Mouse (Mus musculus): ENCODE results near the gene Baiap2.

The Baiap2 gene

DNA sequence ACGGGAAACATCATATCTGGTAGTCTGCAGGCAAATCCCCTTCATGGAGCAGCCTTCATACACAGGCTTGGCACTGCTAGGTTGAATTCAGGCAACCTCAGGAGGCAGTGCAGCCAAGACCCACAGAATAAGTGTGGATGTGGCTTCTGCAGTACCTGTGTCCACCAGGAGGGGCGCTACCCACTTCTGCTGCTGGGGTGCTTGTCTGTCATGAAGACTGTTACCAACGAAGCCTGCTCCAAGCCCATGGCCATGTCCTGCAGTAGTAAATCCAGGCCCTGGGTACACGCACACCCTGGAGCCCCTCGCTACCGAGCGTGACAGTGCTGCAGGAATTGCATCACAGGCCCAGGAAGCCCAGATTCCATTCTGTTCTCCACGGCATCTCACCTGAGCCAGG, 22.7 kb upstream of the Baiap2 start:
- peak; percentile 81 for DNase-seq (ENCODE audit: low read depth, low spot score)

DNA sequence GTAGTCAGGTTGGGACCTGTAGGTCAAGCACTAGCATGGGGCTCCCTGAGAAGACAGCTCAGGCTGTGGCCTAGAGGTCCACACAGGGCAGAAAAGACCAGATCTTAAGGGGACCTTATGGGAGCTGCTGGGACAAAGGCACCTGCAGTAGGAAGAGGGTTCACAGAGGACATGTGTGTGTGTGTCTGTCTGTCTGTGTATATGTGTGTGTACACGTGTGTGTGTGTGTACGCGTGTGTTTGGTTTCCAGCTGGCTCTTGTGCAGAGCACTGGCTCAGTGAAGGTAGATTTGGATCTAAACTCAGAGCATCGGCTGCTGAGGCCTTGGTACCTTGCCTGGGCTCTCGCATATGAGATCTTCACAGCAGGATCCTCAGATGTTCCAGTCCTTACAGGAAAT, 21.9 kb upstream of the Baiap2 start:
- DNase-seq (ENCODE audit: low read depth, low spot score) = no peak

DNA sequence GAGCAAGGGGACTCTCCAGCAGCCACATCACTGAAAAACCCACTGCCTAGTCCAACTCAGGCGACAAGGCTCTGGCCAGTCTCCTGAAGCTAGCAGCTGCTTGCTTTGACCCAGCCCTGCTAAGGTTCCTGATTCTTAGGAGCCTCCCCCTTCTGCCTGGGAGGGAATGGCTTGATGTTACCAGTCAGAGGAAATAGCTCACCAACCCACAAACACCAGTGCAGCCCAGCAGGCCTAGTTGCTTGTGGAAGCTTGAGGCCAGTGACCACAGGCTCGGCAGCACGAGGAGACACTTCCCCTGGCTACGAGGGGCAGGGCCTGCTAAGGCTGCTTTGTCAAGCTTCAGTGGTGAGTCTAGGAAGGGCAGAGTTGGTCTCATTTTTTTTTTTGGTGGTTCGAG, 17.4 kb upstream of the Baiap2 start:
- DNase-seq (ENCODE audit: low read depth, low spot score) = no peak

DNA sequence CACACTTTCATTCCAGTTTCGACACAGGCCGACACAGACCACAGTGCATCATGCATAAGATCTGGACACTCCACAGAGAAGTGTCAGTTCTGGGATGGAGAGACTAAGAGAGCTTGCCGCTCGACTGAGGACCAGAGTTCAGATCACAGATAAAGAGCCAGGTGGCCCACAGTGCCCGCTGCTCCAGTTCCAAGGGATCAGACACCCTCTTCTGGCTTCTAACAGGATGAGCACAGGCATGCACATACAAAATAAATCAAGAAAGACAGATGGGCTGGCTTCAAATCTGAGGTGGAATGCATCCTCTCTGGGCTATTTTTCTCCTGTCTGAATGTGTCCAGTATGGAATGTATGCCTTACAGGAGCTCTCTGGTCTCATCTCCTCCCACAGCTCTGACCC, 15.8 kb upstream of the Baiap2 start:
- DNase-seq (ENCODE audit: low read depth, low spot score) = no peak

DNA sequence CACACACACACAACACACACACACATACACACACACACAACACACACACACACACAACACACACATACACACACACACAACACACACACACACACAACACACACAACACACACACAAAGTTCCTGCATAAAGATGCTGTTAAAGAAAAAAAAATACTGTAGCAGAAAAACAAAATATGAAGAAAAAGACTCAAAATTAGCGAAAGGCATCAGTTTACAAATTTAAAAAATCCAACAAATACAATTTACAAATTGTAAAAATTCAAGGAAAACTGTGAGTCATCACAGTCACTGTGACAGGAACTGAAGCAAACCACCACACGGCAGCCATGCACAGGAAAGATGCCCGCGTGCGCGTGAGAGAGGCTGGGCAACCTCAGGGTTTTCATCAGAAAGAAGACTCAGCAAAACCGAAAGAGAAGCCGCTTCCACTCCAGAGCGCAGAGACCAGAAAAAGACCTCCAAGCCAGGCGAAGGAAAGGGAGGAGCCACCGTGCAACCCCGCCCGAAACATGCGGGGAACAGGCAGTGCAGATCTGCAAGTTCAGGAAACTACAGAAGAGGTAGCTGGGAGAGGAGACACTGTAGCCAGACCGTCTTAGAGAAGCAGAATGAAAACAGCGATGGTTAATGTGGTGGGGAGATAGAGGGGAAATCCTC, 14.4 kb upstream of the Baiap2 start:
- peak; percentile 77 for DNase-seq (ENCODE audit: low read depth, low spot score)

DNA sequence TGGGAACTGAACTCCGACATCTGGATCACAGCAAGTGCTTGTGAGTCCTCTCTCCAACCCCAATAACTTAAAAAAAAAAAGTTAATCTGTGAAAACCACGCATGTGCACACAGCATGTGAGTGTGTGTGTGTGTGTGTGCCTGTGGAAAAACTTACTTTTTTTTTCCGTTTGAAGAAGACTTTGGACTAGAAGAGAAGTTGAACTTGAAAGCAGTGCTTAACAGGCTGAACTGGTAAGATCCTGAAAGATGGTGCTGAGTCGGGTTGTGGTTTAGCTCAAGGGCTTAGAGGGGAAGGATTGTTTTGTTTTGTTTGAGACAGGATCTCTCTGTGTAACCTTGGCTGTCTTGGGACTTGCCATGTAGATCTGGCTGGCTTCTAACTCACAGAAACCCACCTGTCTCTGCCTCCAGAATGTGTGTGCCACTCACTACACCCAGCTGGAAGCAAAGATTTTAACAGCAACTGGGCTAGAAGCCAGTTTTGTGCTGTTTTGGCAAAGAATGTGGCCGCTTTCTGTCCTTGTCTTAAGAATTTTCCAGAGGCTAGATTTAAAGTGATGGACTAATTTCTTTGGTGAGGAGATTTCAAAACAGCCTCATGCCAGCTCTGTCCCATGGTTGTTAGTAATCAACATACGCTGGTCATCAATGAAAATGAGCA, 12.8 kb upstream of the Baiap2 start:
- no peak for DNase-seq (ENCODE audit: low read depth, low spot score)

DNA sequence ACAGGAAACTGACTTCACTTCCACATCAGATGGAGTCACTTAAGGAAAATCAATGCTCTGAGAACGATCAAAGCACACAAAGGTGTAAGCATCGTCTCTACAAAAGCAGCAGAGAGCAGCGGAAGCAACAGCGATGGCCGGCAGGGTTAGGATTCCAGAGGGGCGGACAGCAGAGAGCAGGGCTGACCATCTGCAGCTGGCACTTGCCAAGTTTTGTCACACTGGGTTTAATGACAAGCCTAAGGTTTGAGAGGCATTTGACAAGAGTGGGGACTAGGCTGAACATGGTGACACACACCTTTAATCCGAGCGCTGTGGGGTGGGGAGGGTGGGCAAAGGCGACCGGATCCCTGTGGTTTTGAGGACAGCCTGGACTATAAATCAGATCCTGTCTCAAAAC, 10.8 kb upstream of the Baiap2 start:
- DNase-seq (ENCODE audit: low read depth, low spot score) = no peak

DNA sequence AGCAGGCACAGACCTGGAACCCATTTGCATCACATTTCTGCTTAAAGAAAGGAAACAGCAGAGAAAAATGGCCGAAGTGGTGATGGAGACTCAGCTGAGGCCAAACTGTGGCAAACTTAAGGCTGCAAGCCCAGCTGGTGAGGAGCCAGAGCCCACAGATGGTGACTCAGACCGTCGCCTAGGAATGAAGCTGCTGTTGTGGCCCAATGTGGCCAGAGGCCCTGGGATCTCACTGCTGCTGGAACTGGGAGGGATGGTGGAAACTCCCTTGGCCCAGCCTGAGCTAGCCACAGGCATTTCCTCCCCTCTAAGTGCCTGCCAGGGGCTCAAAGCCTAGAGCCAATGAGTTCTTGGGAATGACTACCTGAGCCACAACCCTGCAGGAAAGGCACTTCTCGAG, 9.4 kb upstream of the Baiap2 start:
- DNase-seq (ENCODE audit: low read depth, low spot score) = no peak

DNA sequence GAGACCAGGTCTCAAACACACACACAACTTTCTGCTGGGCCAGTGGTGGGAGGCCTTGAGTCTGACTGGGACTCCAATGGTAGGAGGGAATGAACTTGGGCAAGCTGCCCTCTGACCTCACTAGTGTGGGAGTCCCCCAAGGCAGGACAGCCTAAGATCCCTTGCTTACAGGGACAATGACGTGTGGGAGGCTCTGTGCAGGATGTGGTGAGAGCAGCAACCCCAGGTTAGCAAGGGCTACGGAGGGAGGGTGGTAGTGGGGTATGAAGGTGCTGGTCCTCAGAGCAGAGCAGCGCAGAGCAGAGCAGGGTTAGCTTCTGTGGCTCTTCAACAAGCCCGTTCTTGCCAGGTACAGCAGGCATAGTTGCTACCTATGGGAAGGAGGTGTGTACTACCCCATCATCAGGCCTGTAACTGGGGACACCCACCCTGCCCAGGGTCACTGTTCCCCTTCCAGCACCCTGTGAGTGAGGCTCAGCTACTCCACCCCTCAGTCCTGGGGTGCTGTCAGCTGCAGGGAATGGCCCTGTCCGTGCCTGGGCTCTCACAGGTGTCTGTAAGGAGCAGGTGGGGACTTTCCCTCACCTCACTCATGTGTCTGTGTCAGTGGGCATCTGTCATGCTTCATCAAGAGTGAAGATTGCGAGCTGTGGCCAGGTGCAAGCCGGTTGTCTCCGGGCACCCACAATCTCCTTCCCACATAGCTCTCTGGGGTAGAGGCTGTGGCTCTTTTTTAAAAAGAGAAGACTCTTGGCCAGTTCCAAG, 8.6 kb upstream of the Baiap2 start:
- no peak for DNase-seq (ENCODE audit: low read depth, low spot score)

DNA sequence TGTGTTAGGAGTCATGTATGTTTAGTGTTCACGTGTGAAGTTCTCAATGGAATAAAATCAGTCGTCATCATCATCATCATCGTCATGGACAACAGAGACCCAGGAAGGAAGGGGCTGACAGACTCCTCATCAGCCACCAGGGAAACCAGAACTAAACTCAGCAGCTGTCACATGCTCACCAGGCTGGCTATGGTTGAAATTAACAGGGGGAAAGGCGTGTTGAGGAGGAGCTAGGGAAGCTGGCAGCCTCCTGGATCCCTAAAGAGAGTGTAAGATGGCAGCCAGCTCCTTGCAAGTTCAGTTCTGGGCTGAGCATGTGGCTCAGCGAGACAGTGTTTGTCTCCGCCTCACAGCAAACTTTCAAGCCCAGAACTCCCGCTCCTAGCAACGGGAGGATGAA, 7.8 kb upstream of the Baiap2 start:
- DNase-seq (ENCODE audit: low read depth, low spot score) = no peak

DNA sequence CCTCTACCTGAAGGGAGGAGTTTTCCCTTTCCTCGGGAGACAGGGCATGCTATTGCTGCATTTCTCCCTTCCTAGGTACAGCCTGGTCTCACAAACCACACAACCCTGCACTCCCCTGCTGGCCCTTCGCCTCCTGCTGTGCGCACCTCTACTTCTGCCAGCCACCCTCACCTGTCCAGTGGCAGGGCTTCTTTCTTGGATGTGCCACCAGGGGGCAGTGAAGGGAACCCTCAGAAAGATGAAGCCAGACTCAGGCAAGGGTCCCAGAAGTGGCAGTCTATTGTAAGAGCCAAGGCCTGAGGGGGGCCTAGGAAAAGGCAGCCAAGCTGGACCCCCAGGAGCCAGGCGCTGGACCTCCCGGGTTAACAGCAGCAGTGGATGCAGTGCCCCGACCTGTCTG, 7.1 kb upstream of the Baiap2 start:
- DNase-seq (ENCODE audit: low read depth, low spot score) = peak; percentile 76

DNA sequence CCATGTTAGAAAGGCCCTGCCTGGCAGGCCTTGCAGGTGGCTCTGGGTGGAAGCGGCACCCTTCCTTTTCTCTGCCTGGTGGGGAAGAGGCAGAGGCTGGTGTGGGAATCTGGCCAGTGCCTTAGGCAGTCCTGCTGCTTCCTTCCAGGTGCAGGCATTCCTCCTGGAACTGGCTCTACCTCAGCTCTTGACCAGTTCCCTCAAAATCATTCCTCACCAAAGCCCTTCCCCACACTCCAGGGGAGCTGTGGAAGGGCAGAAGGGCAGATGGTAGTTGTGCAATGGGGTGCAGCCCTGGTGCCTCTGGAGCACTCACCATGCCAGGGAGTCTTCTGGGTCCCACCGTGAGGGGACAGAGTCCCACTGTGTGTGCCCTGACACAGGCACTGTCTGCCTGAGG, 6.1 kb upstream of the Baiap2 start:
- DNase-seq (ENCODE audit: low read depth, low spot score) = no peak

DNA sequence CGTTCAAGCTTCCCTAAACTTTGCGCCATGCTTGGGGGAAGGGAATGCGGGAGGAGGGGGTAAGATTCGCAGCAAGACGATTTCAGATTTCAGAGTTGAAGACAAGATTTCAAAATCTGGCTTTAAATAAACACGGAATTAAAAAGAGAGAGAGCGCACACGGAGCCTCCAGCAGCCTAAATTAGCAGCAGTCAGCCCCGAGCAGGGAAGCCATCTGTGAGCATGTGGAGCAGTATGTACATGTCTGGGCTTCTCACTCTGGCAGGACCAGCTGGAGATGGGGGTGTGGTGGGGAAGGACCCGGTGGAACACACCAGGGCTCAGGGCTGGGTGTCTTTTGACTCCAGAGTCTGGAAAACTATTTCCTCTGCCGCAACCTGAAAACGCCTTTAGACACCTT, 5.3 kb upstream of the Baiap2 start:
- DNase-seq (ENCODE audit: low read depth, low spot score) = peak; percentile 62

DNA sequence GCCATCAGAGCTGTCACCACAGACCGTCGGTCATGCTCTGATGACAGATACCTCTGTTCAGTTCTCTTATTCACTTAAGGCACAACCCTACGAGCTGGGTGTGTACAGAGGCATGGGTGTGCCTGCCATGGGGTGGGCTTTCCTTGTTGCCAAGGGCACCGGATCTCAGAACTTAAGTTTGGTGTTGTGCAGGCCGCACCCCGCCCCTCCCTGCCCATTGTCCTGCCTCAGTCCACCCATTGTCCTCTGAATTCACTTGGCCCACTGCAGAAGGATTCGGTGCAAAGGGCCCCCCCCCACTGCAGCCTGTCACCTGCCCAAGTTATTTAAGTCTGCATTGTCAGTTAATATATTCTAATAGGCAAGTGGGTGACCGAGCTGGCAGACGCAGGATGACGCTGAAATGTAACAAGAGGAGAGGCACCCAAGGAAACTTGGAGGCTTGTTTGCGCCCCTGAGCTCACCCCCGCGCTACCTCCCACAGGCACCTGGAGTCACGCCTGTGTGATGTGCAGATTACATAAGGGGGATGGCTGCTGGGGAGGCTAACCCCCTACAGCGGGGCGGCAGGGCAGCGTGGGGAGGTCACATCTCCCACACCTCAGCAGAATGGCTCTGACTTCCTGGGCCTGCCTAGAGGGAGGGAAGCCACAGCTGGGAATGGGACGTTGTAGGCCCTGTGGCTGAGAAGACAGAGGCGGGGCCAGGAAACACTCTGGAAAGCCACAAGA, 4.6 kb upstream of the Baiap2 start:
- peak; percentile 67 for DNase-seq (ENCODE audit: low read depth, low spot score)

DNA sequence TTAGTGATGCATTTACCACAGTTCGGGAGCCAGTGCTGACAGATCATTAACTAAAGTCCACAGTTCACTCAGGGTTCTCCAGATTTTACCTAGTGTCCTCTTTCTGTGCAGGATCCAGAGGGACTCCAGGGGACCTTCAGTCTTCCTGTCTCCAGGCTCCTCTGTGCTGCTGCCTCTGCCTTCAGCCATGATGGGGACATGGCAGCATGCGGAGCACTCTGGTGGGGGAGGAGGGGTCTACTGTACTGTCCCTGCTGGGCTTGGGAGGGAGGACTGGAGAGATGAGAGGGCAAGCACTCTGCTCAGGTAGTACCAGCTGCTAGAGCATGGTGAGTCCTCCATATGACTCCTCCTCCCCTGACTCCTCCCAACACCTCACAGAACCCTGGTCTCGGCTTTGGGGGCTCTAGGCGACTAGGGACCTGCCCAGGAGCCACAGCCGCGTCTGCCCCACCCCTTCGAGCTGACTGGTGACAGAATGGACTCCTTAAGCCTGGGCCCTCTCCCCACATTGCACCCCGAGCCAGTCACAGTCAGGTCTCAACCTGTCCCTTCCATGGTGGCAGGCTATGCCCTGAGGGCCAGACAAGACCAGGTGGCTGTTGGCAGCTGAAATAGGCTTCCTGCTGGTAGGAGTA, 3.4 kb upstream of the Baiap2 start:
- no peak for DNase-seq (ENCODE audit: low read depth, low spot score)

DNA sequence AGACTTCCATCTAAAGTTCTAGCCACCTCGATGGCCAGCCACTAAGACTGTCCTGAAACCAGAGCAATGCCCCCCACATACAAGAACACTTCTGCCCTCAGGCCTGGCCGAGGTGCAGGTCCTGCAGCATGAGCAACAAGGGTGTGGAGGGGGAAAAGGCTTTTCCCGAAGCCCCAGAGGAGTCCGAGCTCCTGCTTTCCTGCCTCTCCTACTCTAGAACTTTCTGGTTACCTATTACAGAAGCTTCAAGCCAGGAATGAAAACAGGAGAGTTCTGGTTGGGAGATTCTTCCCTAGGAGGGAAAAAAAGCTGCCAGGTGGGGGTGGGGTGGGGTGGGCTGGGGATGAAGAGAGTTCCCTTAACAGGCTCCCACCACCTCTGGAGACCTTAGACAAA, 2.9 kb upstream of the Baiap2 start:
- no peak for DNase-seq (ENCODE audit: low read depth, low spot score)

DNA sequence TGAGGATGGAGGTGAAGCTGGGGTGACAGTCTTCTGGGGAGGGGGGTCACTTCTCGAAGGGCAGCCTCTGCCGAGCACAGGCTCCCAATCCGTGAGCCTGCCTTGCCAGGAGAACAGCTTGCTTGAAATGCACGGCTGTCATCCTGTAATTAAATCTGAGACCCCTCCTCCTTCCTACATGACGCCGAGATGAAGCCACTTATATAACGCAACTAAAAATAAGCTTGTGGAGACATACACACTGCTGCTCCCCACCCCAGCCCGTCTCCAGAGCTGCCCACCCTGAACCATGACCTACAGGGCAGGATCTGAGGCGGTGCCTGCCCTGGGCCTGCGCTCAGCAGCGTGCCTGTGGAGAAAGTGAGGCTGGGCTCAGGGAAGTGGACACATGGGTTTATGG, 2.4 kb upstream of the Baiap2 start:
- DNase-seq (ENCODE audit: low read depth, low spot score) = no peak

DNA sequence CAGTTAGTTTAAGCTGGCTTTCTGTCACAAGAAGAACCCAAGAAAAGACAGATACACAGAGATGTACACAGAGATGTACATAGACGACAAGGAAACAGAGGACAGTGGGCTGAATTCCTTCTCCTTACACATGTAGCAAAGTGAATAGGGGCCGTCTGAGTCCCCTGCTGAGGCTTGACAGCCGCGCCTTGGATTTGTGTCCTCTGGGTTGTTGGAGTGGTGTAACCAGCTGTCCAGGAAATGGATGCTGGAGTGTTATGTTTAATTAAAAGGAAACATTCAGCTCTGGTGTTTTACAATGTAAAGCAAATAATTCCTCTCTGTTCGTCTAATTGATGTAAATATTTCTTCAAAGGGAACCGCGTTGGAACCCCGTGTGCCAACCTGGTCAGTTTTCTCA, 769 bp upstream of the Baiap2 start:
- no peak for DNase-seq (ENCODE audit: low read depth, low spot score)

DNA sequence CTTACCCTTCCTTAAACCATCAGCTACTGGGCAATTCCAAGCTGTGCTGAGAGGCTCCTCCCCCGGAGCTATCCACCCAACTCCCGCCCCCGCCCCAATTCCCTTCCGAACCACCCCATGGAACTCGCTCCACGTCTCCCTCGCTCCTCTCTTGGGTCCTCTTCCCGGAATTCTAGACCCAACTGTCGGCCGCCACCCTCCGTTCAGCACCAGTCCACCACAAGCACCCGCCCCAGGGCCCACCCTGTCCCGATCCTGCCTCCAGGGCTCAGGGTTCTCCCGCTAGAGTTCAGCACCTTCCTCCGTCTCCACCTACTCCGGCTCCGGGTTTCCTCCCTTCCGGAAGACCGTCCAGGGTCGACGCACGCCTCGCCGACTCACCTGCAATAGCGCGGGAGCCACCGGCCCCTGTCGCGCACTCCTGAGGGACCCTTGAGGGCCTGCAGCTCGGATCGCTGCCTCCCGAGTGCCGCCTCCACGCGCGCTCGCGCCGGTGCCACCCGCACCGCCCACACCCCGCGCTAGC, 299 bp upstream of the Baiap2 start:
- peak; percentile 89 for DNase-seq (ENCODE audit: low read depth, low spot score)

DNA sequence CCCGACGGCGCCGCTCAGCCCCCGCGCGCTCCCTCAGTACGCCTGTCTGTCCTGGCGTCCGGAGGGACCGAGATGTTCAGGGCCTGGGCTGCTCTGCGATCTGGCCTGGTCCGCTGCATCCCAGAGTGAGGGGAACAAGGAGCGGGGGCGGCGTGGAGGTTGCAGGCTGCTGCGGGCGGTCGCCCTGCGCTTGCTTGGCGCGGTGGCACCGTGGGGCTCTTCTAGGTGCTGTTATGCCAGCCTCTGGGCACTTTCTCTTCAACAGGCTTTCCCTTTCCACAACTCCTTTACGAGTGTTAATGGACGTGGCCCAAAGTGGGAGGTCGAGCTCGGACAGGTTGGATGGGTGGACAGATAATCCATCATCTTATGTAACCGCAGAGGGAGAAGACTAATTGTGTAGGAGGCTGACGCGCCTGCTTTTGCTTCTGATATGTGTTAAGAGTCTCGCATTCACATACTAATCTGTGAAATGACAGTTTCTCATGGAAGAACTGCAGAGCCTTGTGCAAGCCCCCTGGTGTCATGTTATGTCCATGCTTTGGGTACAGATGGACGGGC, 945 bp downstream of the Baiap2 start:
- DNase-seq (ENCODE audit: low read depth, low spot score) = no peak

DNA sequence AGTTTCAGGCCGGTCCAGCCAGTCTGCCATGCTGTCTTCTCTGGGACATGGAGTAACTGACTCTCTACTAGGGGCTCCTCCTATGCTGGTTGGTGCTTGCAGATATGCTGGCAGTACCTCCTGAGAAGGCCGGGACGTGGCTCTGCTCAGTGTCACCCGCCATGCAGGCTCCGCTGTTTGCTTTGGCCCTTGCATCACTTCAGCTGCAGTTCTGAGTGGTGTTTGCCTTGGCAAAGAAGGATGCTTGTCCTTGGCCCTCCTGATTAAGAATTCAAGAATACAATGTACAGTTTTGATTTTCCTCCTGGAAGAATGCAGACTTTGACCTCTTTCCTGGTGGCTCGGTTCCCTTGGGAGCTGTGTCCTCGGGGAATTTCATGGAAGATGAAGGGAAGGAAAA, 2.8 kb downstream of the Baiap2 start:
- no peak for DNase-seq (ENCODE audit: low read depth, low spot score)
